Mouse (Mus musculus) brain, adult 2 months (tissue): ENCODE measurements around the gene Ethe1.
"Not testable (repeated sequence)": the region's sequence is repeated elsewhere in the genome, so short reads cannot be mapped to it uniquely, and the experiment has no call there.

Experiments used
- DNase-seq: peaks from one replicate; pipeline ENCODE4 v3.0.0; 2011; ENCODE audit warnings: low read depth, low spot score

Gene Ethe1

DNA sequence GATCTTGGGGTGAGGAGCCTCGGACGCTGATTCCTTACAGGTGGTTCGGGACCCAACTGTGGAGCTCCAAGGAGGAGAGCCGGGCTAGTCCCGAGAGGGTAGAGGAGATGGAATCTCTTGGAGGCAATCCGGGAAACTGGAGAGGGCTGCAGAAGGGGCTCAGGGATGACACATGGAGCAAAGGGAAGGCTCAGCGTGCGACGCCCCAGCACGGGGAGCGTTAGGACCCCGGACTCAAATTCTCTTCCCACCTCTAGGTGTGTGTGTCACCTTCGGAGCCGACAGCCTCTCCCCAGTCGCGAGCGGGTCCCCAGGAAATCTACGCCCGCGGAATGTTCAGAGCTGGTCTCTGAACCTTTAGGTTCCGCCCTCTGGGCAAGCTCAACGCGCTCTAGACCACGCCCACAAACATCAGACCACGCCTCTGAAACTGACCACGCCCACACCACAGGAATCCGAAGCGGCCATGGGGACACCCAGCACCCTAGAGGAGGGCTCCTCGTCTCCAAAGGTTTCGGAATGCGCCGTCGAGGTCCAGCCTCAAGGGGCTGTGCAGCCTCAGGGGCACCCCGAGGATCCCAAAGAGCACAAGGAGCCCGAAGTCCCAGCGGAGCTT, 23.6 kb downstream of the Ethe1 start:
- DNase-seq: peak; percentile 26

DNA sequence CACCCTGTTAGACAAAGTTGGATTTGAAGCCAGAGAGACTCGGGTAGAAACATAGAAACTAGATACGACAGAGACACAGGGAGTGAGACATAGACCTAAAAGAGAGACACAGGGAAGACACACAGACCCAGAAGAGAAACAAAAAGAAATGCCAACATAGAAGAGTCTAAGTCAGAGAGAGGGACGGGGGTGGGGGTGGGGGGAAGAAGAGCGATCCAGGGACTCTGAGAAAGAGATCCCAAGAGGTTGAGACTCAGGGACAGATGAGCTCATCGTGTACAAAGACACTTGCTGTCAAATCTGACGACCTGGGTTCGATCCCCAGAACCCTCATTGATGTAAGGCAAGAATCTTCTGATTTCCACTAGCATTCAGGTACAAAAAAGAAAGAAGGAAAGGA, 24.4 kb downstream of the Ethe1 start:
- no peak for DNase-seq

DNA sequence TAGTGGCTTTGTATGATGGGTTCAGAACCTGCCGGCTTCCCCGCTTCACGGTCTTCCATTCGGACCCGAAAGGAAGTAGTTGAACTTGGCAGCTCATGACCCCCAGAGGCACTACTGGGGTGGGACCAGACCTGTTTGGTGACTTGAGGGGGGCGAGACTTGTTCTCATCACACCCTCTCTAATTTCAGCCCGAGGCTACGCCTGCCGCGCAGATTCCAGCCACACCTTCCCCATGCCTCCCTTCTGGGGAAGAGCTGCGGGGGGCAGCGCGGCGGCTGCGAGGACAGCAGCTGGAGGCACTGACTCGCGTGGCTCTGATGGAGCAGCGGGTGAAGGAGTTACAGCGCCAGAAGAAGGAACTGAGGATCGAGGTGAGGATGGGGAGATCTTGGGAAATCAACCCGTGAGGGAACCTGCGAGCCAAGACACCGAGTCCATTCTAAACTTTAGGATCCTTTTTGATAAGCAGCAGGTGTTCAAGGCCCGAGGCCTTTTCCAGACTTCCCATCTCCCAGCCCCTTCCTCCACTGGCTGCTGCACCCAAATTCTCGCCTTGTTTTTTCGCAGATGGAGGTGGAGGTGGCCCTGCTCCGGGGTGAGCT, 25.1 kb downstream of the Ethe1 start:
- DNase-seq: no peak

DNA sequence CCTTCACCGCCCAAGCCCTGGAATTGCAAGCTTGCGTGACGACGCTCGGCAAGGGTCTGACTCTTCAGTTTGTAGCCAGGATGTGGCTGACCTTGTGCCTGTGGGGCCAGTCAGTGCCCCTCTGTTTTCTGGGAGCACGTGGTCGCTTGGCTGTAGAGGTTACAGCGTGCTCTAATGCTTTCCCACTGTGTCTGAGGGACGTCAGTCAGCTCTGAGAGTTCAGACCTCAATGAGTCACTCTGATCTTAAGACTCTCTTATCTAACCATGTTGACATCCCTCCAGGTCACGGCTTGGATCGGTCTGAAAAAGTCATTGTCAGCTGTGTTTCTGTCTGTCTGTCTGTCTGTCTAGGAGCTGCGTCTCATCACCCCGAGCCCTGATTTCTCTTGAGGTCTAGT, 27.5 kb downstream of the Ethe1 start:
- DNase-seq: no peak

DNA sequence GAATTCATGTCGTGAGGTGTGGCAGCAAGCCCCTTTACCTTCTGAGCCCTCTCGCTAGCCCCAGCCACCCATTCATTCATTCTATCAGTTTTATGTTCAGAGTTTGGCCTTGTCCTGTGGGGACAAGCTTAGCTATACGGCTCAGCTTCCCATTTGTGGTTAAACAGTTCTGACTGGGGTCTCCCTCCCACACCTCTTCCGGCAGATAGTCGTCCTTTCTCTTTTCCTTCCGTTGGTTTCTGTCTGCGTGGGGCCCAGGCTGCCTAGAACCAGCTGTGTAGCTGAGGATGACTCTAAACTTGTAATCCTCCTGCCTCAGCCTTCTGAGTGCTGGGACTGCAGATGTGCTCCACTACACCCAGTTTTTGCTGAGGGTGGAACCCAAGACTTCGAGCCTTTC, 30.4 kb downstream of the Ethe1 start:
- DNase-seq: no peak

DNA sequence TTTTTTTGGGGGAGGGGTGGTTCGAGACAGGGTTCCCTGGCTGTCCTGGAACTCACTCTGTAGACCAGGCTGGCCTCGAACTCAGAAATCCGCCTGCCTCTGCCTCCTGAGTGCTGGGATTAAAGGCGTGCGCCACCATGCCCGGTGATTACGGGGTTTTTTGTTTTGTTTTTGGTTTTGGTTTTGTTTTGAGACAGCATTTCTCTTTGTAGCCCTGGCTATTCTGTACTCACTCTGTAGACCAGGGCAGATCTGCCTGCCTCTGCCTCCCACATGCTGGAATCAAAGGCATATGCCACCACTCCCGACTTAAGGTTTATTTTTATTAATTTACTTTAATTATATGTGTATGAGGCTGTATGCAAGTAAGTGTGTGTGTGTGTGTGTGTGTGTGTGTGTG, 31.0 kb downstream of the Ethe1 start:
- not testable (repeated sequence) for DNase-seq

DNA sequence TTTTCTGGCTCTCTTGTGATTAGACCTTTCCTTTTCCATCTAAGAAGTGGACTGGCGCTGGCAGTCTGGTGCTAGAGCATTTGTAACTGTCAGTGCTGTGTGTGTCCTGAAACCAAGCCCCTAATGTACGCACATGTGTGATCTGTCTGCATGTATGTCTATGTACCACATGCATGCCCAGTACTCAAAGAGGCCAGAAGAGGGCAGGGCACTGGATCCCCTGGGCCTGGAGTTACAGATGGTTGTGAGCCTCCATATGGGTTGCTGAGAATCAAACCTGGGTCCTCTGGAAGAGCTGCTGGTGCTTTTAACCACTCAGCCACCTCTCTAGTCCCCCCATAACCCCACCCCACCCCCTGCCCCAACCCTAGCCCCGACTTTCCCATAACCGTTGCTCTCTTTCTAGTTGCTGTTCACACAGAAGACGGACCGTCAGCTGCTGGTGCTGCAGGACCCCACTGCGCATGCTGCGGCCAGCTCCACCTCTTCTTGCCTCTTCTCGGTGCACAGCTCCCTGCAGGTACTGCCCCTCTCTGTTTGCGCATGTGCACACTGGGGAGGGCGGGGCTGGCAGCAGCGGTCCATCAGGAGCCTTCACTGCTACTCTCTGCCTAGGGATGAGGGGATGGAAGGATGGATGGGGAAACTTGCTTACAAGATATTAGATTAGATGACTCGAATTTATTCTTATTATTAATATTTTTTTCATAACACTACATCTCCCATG, 32.5 kb downstream of the Ethe1 start:
- no peak for DNase-seq

DNA sequence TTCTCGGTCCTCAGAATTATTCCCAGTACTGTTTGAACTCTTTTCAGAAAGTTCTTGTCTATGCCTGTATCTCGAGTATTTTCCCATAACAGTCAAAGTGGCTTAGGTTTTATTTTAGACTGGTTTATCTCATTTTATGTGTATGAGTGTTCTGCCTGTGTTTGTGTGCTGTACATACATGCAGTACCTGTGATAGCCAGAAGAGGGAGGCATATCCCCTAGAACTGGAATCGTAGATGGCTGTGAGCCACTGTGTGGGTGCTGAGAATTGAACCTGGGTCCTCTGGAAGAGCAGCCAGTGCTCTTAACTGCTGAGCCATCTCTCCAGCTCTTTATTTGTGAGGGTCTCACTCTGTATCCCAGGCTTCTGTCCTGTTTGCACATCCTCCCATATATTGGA, 33.9 kb downstream of the Ethe1 start:
- DNase-seq: no peak

DNA sequence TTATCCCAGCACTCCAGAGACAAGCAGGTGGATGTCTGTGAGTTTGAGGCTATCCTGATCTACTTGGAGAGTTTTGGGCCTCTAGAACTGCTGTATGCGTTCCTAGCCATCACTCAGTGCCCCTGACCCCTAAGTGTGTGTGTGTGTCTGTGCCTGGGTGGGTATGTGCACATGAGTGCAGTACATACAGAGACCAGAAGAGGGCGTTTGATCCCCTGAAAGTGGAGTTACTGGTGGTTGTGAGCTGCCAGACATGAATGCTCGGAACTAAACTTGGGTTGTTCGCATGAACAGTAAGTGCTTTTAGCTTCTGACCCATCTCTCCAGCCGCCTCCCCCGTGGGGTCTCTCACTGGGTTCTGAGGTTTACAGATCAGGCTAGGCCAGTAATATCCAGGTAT, 35.6 kb downstream of the Ethe1 start:
- DNase-seq: no peak

DNA sequence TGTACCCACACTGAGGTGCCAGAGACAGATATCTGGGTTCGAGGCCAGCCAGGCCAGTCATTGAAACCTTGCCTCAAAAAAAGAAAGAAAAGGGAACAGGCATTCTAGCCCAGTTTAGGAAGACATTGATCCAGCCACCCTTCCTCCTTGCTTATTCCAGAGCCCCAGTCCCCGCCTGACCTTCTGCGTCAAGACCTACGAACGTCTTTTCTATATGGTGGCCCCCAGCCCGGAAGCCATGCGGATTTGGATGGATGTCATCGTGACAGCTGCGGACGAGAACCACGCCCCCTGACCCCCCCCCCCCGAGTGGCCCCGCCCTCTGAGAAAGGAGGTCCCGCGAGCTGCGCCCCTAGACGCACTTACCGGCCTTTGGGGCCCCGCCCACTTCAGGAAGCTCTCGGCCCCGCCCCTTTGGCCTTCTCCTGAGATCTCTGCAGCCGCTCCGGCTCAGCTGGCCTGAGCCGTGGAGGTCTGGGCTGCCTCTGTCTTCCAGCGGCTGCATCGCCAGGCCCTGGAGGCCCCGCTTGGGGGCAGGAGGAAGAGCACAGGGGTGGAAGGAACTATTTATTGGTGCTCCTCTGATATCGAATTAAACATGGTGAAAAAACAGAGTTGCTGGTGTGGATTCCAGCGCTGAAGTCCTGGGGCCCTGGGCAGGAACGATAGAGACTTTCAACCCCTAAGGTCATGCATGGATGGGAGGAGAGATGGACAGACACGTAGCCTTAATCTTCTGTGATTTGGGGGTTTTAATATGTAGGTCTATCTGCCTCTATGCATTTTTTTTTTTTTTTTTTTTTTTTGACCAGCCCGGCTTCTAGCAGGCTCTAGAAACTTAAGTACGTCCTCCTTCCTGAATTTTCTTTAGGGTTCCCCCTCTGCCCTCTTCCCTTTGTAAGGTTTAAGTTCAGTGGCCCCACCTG, 41.6 kb downstream of the Ethe1 start:
- peak; percentile 53 for DNase-seq

DNA sequence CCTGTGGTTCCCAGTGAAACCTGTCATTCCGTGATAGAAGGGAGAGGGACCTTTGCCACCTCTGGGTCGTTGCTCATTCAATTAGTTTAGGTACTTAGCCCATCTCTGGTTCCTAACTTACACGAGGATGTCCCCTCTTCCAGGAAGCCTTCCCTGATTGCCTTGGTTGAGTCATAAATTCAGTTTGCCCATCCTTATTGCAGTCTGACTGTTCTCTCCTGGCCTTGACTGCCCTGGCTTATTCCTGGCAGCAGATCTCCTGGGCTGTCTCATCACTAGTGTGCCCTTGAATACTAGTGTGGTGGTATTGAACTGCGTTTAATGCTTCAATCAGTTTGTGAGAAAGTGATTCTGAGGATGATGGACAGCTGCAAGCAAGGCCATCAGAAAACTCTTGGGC, 42.3 kb downstream of the Ethe1 start:
- no peak for DNase-seq

DNA sequence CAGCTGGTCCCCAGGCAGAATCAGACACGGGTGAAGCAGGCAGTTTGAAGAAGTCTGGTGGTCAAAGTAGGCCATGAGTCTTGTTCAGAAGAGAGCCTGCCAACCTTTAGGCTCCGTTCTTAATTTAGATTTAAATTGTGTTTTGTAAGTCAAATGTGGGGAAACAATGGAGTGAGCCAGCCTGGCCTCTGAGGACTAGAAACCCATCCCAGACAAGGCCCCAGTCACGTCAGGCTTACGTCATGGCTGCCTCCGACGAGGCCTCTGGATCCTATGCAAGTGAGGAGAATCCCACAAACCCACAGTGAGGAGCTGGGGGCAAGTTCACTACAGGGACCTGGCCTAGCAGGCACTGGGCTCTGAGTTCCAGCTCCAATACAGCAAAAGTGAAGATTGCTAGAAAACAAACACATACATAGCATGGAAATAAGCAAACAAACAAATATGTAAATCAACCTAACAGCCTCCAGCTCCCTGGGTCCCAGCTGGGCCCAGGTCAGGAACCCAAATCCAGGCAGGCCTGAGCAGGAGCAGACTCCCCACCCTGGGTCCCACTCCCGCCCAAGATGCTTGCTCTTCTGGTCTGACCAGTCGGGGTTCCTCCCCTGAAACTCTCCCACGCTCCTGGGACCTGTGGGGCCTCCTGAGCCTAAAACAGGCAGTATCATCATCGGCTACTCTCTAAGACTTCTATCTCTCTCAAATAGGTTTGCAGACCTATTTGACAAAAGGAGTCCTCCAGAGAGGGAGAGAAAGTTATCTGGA, 43.0 kb downstream of the Ethe1 start:
- DNase-seq: no peak

DNA sequence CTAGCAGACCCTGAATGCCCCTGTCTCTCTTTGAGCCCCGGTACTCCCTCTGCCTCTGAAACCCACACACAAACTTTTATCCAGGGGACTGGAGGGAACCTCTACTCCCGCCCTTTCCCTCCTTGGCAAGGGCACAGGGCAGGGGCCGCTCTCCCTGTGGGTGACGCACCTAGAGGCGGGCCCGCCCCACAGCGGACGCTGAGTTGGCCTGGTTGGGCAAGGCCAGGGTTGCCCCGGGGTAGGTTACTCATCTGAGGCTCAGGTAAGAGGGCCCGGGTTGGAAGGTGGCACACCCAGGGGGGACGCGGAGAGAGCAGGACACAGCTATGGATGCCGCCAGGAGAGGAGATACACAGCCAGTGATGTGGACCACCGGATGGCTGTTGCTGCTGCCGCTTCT, 48.9 kb downstream of the Ethe1 start, which contains the start of gene Lypd3:
TSS of gene Lypd3 (plus strand) at position 287 of the 400 bp plus-strand sequence.
- DNase-seq: no peak

DNA sequence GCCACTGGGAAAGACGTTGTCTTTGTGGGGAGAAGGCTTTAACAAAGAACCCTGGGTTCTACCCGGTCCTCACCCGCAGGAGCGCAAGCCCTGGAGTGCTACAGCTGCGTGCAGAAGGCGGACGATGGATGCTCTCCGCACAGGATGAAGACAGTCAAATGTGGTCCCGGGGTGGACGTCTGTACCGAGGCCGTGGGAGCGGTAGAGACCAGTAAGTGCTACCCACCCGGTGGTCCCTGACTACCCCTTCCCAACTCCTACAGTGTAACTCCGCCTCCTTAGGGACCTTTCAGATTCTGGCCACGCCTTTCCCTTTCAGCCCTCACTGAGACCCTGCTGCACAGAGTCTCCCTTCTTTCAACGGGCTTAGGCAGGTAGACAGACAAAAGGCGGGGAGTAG, 49.7 kb downstream of the Ethe1 start:
- DNase-seq: no peak

DNA sequence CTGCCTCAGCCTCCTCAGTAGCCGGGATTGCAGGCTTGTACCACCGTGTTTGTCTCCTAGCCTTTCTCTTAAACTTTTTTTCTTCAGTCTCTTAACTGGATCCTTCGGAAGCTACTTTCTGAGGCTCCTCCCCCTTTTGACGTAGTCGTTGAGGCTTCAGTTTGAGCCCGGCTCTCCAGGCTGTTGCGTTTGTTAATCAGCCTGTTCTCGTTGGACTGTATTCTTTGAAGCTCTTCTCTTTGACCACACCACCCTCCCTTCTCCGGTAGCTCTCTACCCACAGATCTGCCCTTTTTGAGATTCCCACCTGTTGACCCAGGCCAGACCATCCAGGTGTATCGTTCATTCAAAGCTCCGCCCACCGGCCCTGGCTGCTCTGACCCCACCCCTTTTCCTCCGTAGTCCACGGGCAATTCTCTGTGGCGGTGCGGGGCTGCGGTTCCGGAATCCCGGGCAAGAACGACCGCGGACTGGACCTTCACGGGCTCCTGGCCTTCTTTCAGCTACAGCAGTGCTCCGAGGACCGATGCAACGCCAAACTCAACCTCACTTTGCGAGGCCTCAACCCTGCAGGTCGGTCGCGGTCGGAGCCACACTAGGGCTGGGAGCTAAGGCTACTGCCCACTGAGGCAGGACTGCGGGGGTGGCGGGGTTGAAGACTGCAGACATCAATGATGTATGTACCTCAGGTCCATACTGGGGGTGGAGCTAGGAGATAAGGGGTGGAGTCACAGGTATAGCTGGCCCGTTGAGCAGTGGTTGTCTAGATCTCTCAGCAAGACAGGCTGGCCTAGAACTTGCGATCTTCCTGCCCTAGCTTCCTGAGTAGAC, 50.9 kb downstream of the Ethe1 start:
- no peak for DNase-seq

DNA sequence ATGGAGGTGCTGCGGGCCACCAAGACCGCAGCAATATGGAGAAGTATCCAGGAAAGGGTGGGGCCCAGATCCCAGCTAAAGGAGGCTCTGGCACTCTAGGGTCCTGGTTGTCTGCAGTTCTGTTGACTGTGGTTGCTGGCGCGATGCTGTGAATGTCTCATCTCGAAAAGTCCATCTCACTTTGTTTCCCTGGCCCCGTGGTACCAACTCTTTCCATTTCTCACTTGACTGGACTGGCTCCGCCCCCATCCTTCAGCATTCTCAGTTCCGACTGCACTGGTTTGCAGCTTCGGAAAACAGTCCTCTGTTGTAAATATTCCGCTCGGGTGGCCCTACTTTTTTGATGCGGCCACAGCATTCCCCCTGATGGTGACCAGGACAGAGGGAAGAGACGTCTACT, 53.1 kb downstream of the Ethe1 start:
- no peak for DNase-seq

DNA sequence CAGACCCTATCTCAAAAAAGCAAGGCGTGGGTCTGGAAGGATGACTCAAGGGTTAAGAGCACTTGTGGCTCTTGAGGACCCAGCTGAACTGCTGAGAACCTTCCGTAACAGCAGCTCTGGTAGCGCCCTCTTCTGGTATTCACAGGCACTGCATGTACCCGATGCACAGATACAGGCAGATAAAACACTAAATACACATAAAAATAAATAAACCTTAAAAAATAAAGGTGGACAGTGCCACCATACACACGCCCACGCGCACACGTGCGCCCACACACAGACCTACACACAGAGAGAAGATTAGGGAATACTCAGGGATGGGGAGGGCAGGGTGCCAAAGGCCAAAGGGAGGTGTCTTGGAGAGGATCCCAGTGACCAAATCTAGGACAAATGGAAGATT, 55.1 kb downstream of the Ethe1 start:
- DNase-seq: peak; percentile 51

DNA sequence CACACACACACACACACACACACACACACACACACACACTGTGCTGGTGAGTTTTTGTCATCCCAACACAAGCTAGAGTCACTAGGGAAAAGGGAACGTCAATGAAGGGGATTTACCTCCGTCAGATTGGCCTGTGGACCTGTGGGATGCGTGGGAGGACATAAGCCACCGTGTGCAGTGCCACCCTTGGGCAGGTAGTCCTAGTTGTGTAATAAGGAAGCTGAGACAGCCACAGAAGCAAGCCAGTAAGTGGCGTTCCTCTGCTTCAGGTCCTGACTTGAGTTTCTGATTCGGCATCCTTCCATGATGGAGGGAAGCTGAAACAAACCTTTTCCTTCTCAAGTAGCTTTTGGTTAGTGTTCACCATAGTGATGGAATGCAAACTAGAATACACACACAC, 57.1 kb downstream of the Ethe1 start:
- DNase-seq: no peak

DNA sequence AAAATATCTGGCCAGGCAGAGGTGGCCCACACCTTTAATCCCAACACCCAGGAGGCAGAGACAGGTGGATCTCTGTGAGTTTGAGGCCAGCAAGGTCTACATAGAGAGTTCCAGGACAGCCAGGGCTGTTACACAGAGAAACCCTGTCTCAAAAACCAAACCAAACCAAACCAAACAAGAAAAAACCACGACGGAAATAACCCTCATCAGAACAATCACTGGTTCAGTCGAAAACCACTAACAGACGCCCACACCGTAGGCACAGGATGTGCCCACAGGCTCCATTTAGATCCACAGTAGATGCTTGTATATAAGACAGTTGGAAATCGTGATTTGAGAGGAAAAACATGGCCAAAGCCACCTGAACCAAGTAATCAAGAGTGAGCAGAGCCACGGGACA, 57.7 kb downstream of the Ethe1 start:
- peak; percentile 7 for DNase-seq

DNA sequence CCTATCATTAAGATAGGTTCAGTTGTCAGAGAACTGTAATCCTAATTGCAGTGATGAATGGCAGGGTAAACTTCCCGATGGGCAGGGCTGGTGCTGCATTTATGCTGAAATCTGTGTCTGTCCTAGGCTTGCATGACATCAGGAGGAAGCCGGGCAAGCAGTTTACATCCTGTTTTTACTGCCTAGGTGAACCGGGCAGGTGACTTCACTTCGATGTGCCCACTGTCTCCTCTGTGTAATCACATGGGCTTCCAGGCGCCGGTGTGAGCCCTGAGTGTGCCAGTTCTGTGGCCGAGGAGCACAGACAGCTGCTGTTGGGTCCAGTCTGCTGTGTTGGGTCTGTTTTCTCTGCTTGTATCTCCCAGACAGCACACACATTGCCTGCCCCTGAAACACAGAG, 59.1 kb downstream of the Ethe1 start:
- no peak for DNase-seq
